Mouse (Mus musculus): ENCODE data around the gene Setd1a. TPM values are rescaled to one million over a fixed set of nuclear protein-coding genes. Genes with fewer than 3 reads are reported as not detected.

Setd1a gene
- total and polyA plus RNA-seq, 3 experiments = 4.5 to 51.0 (median 9.8) TPM

DNA sequence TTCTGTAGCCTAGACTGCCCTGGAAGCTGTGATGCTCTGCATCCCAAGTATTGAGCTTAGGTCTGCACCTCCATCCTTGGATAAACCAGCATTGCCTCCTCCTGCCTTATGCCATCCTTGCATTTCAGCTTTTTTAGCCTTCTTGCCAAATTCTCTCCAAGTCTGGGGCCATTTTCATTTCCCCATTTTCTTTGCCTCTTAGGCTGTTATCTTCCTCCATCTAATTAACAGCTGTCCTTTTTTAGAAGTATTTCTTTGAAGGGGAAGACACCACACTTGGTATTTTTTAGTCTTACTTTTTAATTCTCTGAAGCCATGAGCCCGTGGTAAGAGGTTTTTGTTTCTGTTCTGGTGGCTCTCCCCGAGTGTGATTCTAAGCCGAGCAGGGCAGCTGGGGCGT, 12.8 kb upstream of the Setd1a start:
- DNase-seq (ENCODE audit: extremely low read depth) = no peak
- H3K36me3 ChIP-seq (replicated peaks in 1 of 2; ENCODE audit: control insufficient read depth in 1 of 2, insufficient read depth in 1 of 2, low read length in 1 of 2) = peaks cover 37 to 65% of the 10 kb centered on the region in 2 experiments
- dilution Hi-C loops (cut with MboI; ENCODE audit: extremely low pct_ligation_motif_present, extremely low pct_unique_long_range_greater_than_20kb, low sequenced_read_pairs) (no loop called here), in situ Hi-C loops (cut with MboI; ENCODE audit: low pct_ligation_motif_present, low pct_unique_long_range_greater_than_20kb, low sequenced_read_pairs) (loop anchor here (5.0 to 25.0 kb wide), 2 partner anchors 401 to 661 kb away; no protein-coding TSS in a partner anchor)
- H3K4me3 ChIP-seq (replicated peaks in 1 of 3; ENCODE audit: low read depth in 2 of 3, low read length in 2 of 3, poor library complexity in 1 of 3) = no peak overlapping the region
- H3K9me3 ChIP-seq (replicated peaks; ENCODE audit: low read length) = no peaks in the 10 kb centered on the region
- no peak overlapping the region for H3K9ac ChIP-seq (ENCODE audit: insufficient read depth, low read depth)
- TF ChIP-seq TBP (conservative IDR thresholded peaks at IDR 0.05; ENCODE audit: low read depth, low read length) = no peak
- TF ChIP-seq MAZ (IDR thresholded peaks at IDR 0.05; ENCODE audit: low read depth, low read length) = no peak
- no peak for TF ChIP-seq RCOR1 (conservative IDR thresholded peaks at IDR 0.05; ENCODE audit: low read depth, low read length)
- peaks cover 0 to 48% of the 10 kb centered on the region in 2 experiments; a peak in 3 of 4 replicates for H3K4me1 ChIP-seq (ENCODE audit: control insufficient read depth in 1 of 2, insufficient read depth in 2 of 2)
- no peaks in the 10 kb centered on the region for H3K79me2 ChIP-seq (replicated peaks; ENCODE audit: control insufficient read depth, extremely low read depth, insufficient read depth, poor library complexity, severe bottlenecking)
- no peak overlapping the region for H3K4me2 ChIP-seq (ENCODE audit: insufficient read depth, low read depth, poor library complexity, severe bottlenecking)
- no peak overlapping the region for H3K27ac ChIP-seq (ENCODE audit: insufficient read depth, low read depth)
- H3K27me3 ChIP-seq (replicated peaks) = no peaks in the 10 kb centered on the region

- no peak overlapping the region for H3K4me3 ChIP-seq (replicated peaks in 1 of 3; ENCODE audit: low read depth in 2 of 3, low read length in 2 of 3, poor library complexity in 1 of 3)
- no peak for DNase-seq (ENCODE audit: extremely low read depth)
- H3K9ac ChIP-seq (ENCODE audit: insufficient read depth, low read depth) = no peak overlapping the region
- in situ Hi-C loops (cut with MboI; ENCODE audit: low pct_ligation_motif_present, low pct_unique_long_range_greater_than_20kb, low sequenced_read_pairs) = loop anchor here (25.0 kb wide), 1 partner anchor 403 kb away; no protein-coding TSS in a partner anchor
- no peaks in the 10 kb centered on the region for H3K27me3 ChIP-seq (replicated peaks)
- H3K9me3 ChIP-seq (replicated peaks; ENCODE audit: low read length) = no peaks in the 10 kb centered on the region
- H3K79me2 ChIP-seq (replicated peaks; ENCODE audit: control insufficient read depth, extremely low read depth, insufficient read depth, poor library complexity, severe bottlenecking) = peaks cover 10% of the 10 kb centered on the region
- no peak overlapping the region for H3K27ac ChIP-seq (ENCODE audit: insufficient read depth, low read depth)
- peaks cover 37 to 58% of the 10 kb centered on the region in 2 experiments for H3K36me3 ChIP-seq (replicated peaks in 1 of 2; ENCODE audit: control insufficient read depth in 1 of 2, insufficient read depth in 1 of 2, low read length in 1 of 2)
- TF ChIP-seq ZC3H11A (IDR thresholded peaks at IDR 0.05; ENCODE audit: low read depth, low read length) = no peak
- TF ChIP-seq JUND (conservative IDR thresholded peaks at IDR 0.05; ENCODE audit: low read depth, low read length) = no peak
- no peak for TF ChIP-seq MAFK (IDR thresholded peaks at IDR 0.05; ENCODE audit: insufficient replicate concordance, low read length)
- no peak for TF ChIP-seq MAX (IDR thresholded peaks at IDR 0.05; ENCODE audit: low read length)
- TF ChIP-seq CHD2 (IDR thresholded peaks at IDR 0.05; ENCODE audit: low read length) = no peak
- TF ChIP-seq POLR2A (IDR thresholded peaks at IDR 0.05; ENCODE audit: low read depth, low read length) = no peak
- no peak for TF ChIP-seq RAD21 (IDR thresholded peaks at IDR 0.05; ENCODE audit: low read depth, low read length)
- TF ChIP-seq ZKSCAN1 (IDR thresholded peaks at IDR 0.05; ENCODE audit: borderline replicate concordance, low read depth, low read length) = no peak
- no peak for TF ChIP-seq MXI1 (IDR thresholded peaks at IDR 0.05; ENCODE audit: low read depth, low read length)
- dilution Hi-C loops (cut with MboI; ENCODE audit: extremely low pct_ligation_motif_present, extremely low pct_unique_long_range_greater_than_20kb, low sequenced_read_pairs) = no loop called here
- no peak overlapping the region for H3K4me2 ChIP-seq (ENCODE audit: insufficient read depth, low read depth, poor library complexity, severe bottlenecking)
- peaks cover 0 to 42% of the 10 kb centered on the region in 2 experiments; a peak in 3 of 4 replicates for H3K4me1 ChIP-seq (ENCODE audit: control insufficient read depth in 1 of 2, insufficient read depth in 2 of 2)
Observed at GRCm38 (mm10) chr7:127765756-127766155, 10.7 kb upstream of the Setd1a start.

GRCm38 (mm10) chr7:127766851-127767609, 9.4 kb upstream of the Setd1a start:
- TF ChIP-seq PAX5 (IDR thresholded peaks at IDR 0.05; ENCODE audit: low read length) (no peak), IRF4 (IDR thresholded peaks at IDR 0.05; ENCODE audit: low read depth, low read length) (no peak), KAT2A (IDR thresholded peaks at IDR 0.05; ENCODE audit: insufficient replicate concordance, low read length) (no peak), ZC3H11A (IDR thresholded peaks at IDR 0.05; ENCODE audit: low read depth, low read length) (no peak), MEF2A (IDR thresholded peaks at IDR 0.05; ENCODE audit: borderline replicate concordance, low read depth, low read length) (no peak), USF1 (IDR thresholded peaks at IDR 0.05; ENCODE audit: low read depth, low read length) (no peak), POLR2A (IDR thresholded peaks at IDR 0.05; ENCODE audit: low read depth, low read length) (no peak), CHD2 (IDR thresholded peaks at IDR 0.05; ENCODE audit: low read length) (no peak), SMC3 (IDR thresholded peaks at IDR 0.05; ENCODE audit: low read depth, low read length) (no peak), E2F4 (IDR thresholded peaks at IDR 0.05; ENCODE audit: insufficient replicate concordance, low read depth, low read length) (no peak), ZKSCAN1 (IDR thresholded peaks at IDR 0.05; ENCODE audit: borderline replicate concordance, low read depth, low read length) (no peak), ZMIZ1 (IDR thresholded peaks at IDR 0.05; ENCODE audit: low read depth, low read length) (no peak), ZNF384 (IDR thresholded peaks at IDR 0.05; ENCODE audit: low read depth, low read length) (no peak), NRF1 (IDR thresholded peaks at IDR 0.05; ENCODE audit: low read depth, low read length) (no peak), MAFK (IDR thresholded peaks at IDR 0.05; ENCODE audit: insufficient replicate concordance, low read length) (no peak)
- peaks cover 0 to 49% of the 10 kb centered on the region in 2 experiments; a peak in 3 of 4 replicates for H3K4me1 ChIP-seq (ENCODE audit: control insufficient read depth in 1 of 2, insufficient read depth in 2 of 2)
- peaks cover 14% of the 10 kb centered on the region for H3K79me2 ChIP-seq (replicated peaks; ENCODE audit: control insufficient read depth, extremely low read depth, insufficient read depth, poor library complexity, severe bottlenecking)
- dilution Hi-C loops (cut with MboI; ENCODE audit: extremely low pct_ligation_motif_present, extremely low pct_unique_long_range_greater_than_20kb, low sequenced_read_pairs) = no loop called here
- DNase-seq (ENCODE audit: extremely low read depth) = no peak
- H3K36me3 ChIP-seq (replicated peaks in 1 of 2; ENCODE audit: control insufficient read depth in 1 of 2, insufficient read depth in 1 of 2, low read length in 1 of 2) = peaks cover 31 to 55% of the 10 kb centered on the region in 2 experiments
- in situ Hi-C loops (cut with MboI; ENCODE audit: low pct_ligation_motif_present, low pct_unique_long_range_greater_than_20kb, low sequenced_read_pairs) = loop anchor here (25.0 kb wide), 1 partner anchor 405 kb away; no protein-coding TSS in a partner anchor
- no peak overlapping the region for H3K4me3 ChIP-seq (replicated peaks in 1 of 3; ENCODE audit: low read depth in 2 of 3, low read length in 2 of 3, poor library complexity in 1 of 3)
- H3K9me3 ChIP-seq (replicated peaks; ENCODE audit: low read length) = no peaks in the 10 kb centered on the region
- H3K27me3 ChIP-seq (replicated peaks) = no peaks in the 10 kb centered on the region
- H3K27ac ChIP-seq (ENCODE audit: insufficient read depth, low read depth) = no peak overlapping the region
- H3K4me2 ChIP-seq (ENCODE audit: insufficient read depth, low read depth, poor library complexity, severe bottlenecking) = no peak overlapping the region
- H3K9ac ChIP-seq (ENCODE audit: insufficient read depth, low read depth) = no peak overlapping the region

Data from CH12.LX (cell line).